26 mouse cellular contexts compared by ENCODE assay signal in genomic region chr1:74973590-74973989, GRCm38 (mm10). TPM values are rescaled to one million over a fixed set of nuclear protein-coding genes. Genes with fewer than 3 reads are reported as not detected.
DNase-seq lines count a peak whose midpoint lies in the region; TF ChIP-seq lines count a peak whose summit lies in the region.
"Had no signal": no experiment of that assay in that cellular context is flagged by ENCODE, and none has a peak within 500 bp of the region (broad histone marks: within the 10 kb centered on the region; RNA-seq: fewer than 3 reads in every experiment).

No protein-coding gene starts in this region.

- no peak overlapping the region for H3K9ac ChIP-seq in heart, adult 2 months (ENCODE audit: low read depth, low read length)
- H3K9ac ChIP-seq: forebrain, embryonic 12.5 days; heart, embryonic 12.5 days; hindbrain, embryonic 14.5 days; intestine, embryonic 15.5 days; limb, embryonic 12.5 days; midbrain, embryonic 15.5 days had no signal

- 0 out of 2 replicates have a peak, but pooled peaks have one; percentile 4 for TF ChIP-seq CTCF in heart, adult 2 months (IDR thresholded peaks at IDR 0.05)
- TF ChIP-seq CTCF in layer of hippocampus, adult 2 months (conservative IDR thresholded peaks at IDR 0.05): peak; percentile 50
- TF ChIP-seq CTCF in cerebellum, adult 2 months (IDR thresholded peaks at IDR 0.05; ENCODE audit: borderline replicate concordance, insufficient read depth, low read depth, low read length): no peak

- intact Hi-C loops in heart, adult 2 months (cut with DNase I): no loop called here
- intact Hi-C loops in heart, postnatal 14 days (cut with DNase I): no loop called here

- H3K4me3 ChIP-seq in heart, adult 2 months: no peak overlapping the region
- no peak overlapping the region for H3K4me3 ChIP-seq in layer of hippocampus, adult 2 months
- no peak overlapping the region for H3K4me3 ChIP-seq in cerebellum, adult 2 months (replicated peaks; ENCODE audit: insufficient read depth, low read depth, low read length)
- H3K4me3 ChIP-seq: forebrain, embryonic 12.5 days; heart, embryonic 12.5 days; intestine, embryonic 15.5 days; limb, embryonic 12.5 days; midbrain, embryonic 15.5 days; myocyte had no signal

- no peaks in the 10 kb centered on the region for H3K27me3 ChIP-seq in heart, adult 2 months (ENCODE audit: control insufficient read depth, insufficient read depth, low read length)
- H3K27me3 ChIP-seq in cerebellum, adult 2 months (ENCODE audit: control insufficient read depth, insufficient read depth, low read length): no peaks in the 10 kb centered on the region
- H3K27me3 ChIP-seq: forebrain, embryonic 12.5 days; heart, embryonic 12.5 days; intestine, embryonic 15.5 days; midbrain, embryonic 15.5 days had no signal

- no peak for TF ChIP-seq EP300 in heart, adult 2 months (IDR thresholded peaks at IDR 0.05; ENCODE audit: insufficient read depth, low read depth, low read length)

- H3K4me1 ChIP-seq in heart, adult 2 months (ENCODE audit: control insufficient read depth, insufficient read depth, low read length): no peaks in the 10 kb centered on the region
- H3K4me1 ChIP-seq in cerebellum, adult 2 months (ENCODE audit: control insufficient read depth, insufficient read depth, low read length): no peaks in the 10 kb centered on the region
- H3K4me1 ChIP-seq: midbrain, embryonic 15.5 days had no signal

- no peak for TF ChIP-seq POLR2A in heart, adult 2 months (IDR thresholded peaks at IDR 0.05; ENCODE audit: insufficient read depth, low read depth, low read length)
- TF ChIP-seq POLR2A in cerebellum, adult 2 months (IDR thresholded peaks at IDR 0.05; ENCODE audit: borderline replicate concordance, insufficient read depth, low read length): no peak

- no peak for DNase-seq in heart, adult 2 months
- DNase-seq in heart, postnatal 14 days: no peak
- DNase-seq in layer of hippocampus, adult 2 months (ENCODE audit: low spot score in 2 of 2): no peak
- no peak for DNase-seq in layer of hippocampus, postnatal 10 days (ENCODE audit: low spot score in 2 of 2)
- DNase-seq in 3T3-L1 (ENCODE audit: low read depth, low spot score): peak; percentile 10
- peak; percentile 48 for DNase-seq in ZHBTc4 (ENCODE audit: low read depth, low spot score)
- no peak for DNase-seq in right cerebral cortex, postnatal 4 days
- DNase-seq in cerebellum, adult 2 months: no peak
- DNase-seq: adrenal gland, postnatal 14 days; cerebellum, adult 11 months; cerebellum, postnatal 36 days; heart, postnatal 36 days; lung, adult 18-20 months; spleen, adult 18-20 months had no signal

- no peak overlapping the region for H3K27ac ChIP-seq in heart, adult 2 months
- no peak overlapping the region for H3K27ac ChIP-seq in layer of hippocampus, adult 2 months
- no peak overlapping the region for H3K27ac ChIP-seq in cerebellum, adult 2 months (ENCODE audit: insufficient read depth, low read length)
- H3K27ac ChIP-seq: forebrain, embryonic 12.5 days; hindbrain, embryonic 14.5 days; intestine, embryonic 15.5 days; limb, embryonic 12.5 days; midbrain, embryonic 15.5 days had no signal

- no peaks in the 10 kb centered on the region for H3K79me2 ChIP-seq in heart, adult 2 months (replicated peaks; ENCODE audit: control insufficient read depth, insufficient read depth, low read length)

- WGBS in heart, adult 2 months: 82% methylated on average over 6 of the region's 6 CpGs
- 89% methylated on average over 6 of the region's 6 CpGs for WGBS in cerebellum, adult 2 months

- no peaks in the 10 kb centered on the region for H3K36me3 ChIP-seq in heart, adult 2 months (ENCODE audit: control insufficient read depth, insufficient read depth, low read length)
- H3K36me3 ChIP-seq: forebrain, embryonic 12.5 days; heart, embryonic 12.5 days; intestine, embryonic 15.5 days; limb, embryonic 12.5 days; midbrain, embryonic 15.5 days had no signal

RNA-seq across cellular contexts. Expression of gene Ihh, which starts 22.1 kb away (rescaled TPM):
- under 1 TPM; 0.14 to 0.16 TPM for total RNA-seq in heart, adult 2 months (2021)
- polyA plus RNA-seq in heart, adult 2 months (2012; rRNA removed): 0.04 and 0.23 TPM in 2 replicates
- under 1 TPM in 1 of 2 experiments, not detected in 1; 0.12 TPM for total RNA-seq in heart, postnatal 14 days (2021)
- under 1 TPM; 0.23 to 0.27 TPM for total RNA-seq in layer of hippocampus, adult 2 months (2021)
- under 1 TPM; 0.27 to 0.31 TPM for total RNA-seq in layer of hippocampus, postnatal 10 days (2021)
- 0.33 and 0.49 TPM in 2 replicates for polyA plus RNA-seq in cerebellum, adult 2 months (2012; rRNA removed)
- total RNA-seq: granulocyte monocyte progenitor cell, adult 5-6 weeks; megakaryocyte-erythroid progenitor cell, adult 5-6 weeks had no signal
- polyA plus RNA-seq: activated CD4-positive, CD25-positive, alpha-beta regulatory T cell, adult 4 months; CD4-positive, CD25-positive, alpha-beta regulatory T cell, adult 4 months had no signal

RNA-seq across cellular contexts. Expression of gene Cfap65, which starts 38.2 kb away (rescaled TPM):
- total RNA-seq in heart, adult 2 months (2021): not detected
- polyA plus RNA-seq in heart, adult 2 months (2012; rRNA removed): 0.03 and 2.3 TPM in 2 replicates
- total RNA-seq in heart, postnatal 14 days (2021): under 1 TPM in 1 of 2 experiments, not detected in 1; 0.45 TPM
- total RNA-seq in layer of hippocampus, adult 2 months (2021): 1 to 10 TPM; 2.4 to 2.7 TPM
- total RNA-seq in layer of hippocampus, postnatal 10 days (2021): 1 to 10 TPM; 3.3 to 3.9 TPM
- polyA plus RNA-seq in cerebellum, adult 2 months (2012; rRNA removed): 2.6 and 3.7 TPM in 2 replicates
- total RNA-seq: adrenal gland, postnatal 14 days; gastrocnemius, adult 8-10 months; granulocyte monocyte progenitor cell, adult 5-6 weeks; heart, postnatal 36 days; megakaryocyte-erythroid progenitor cell, adult 5-6 weeks had no signal
- polyA plus RNA-seq: CD4-positive, CD25-positive, alpha-beta regulatory T cell, adult 4 months; heart, embryonic 12.5 days; limb, embryonic 12.5 days; myocyte had no signal

Comparison
In these comparisons a context has a peak if more than half of its experiments do, and no peak if none do; other contexts are left out.
1. DNase-seq: peak in 3T3-L1 (single experiment) and ZHBTc4 (single experiment); none in heart, adult 2 months (0 of 2), heart, postnatal 14 days (0 of 2), layer of hippocampus, adult 2 months (0 of 2), layer of hippocampus, postnatal 10 days (0 of 2), right cerebral cortex, postnatal 4 days (single experiment) and cerebellum, adult 2 months (0 of 2).